Comparison of ENCODE assay signal across 11 mouse cellular contexts in genomic region chr7:18883991-18884744, GRCm38 (mm10). TPM values are rescaled to one million over a fixed set of nuclear protein-coding genes. Genes with fewer than 3 reads are reported as not detected.
DNase-seq lines count a peak whose midpoint lies in the region; ATAC-seq and TF ChIP-seq lines count a peak whose summit lies in the region.
"Had no signal": no experiment of that assay in that cellular context is flagged by ENCODE, and none has a peak within 500 bp of the region (broad histone marks: within the 10 kb centered on the region; RNA-seq: fewer than 3 reads in every experiment).

No protein-coding gene starts in this region.

- ATAC-seq in embryonic facial prominence, embryonic 14.5 days (ENCODE audit: low read depth), result peak; percentile 20; the same call in 1 of the 2 replicates

- H3K4me3 ChIP-seq in embryonic facial prominence, embryonic 14.5 days (ENCODE audit: low read depth, low read length), result no peak overlapping the region
- H3K4me3 ChIP-seq in lung, adult 2 months (replicated peaks; ENCODE audit: extremely low read depth, low read depth, low read length), result peak overlapping the region; percentile 6
- H3K4me3 ChIP-seq: erythroblast, embryonic 14.5 days had no signal

- 59% methylated on average over 9 of the region's 9 CpGs for WGBS in embryonic facial prominence, embryonic 14.5 days
- WGBS in lung, adult 2 months, result 23% methylated on average over 9 of the region's 9 CpGs

- no peak overlapping the region for H3K4me2 ChIP-seq in embryonic facial prominence, embryonic 14.5 days (ENCODE audit: low read depth, low read length)

- H3K36me3 ChIP-seq in embryonic facial prominence, embryonic 14.5 days (ENCODE audit: control insufficient read depth, insufficient read depth, low read length), result no peaks in the 10 kb centered on the region
- no peaks in the 10 kb centered on the region; the same call in 1 of the 2 replicates for H3K36me3 ChIP-seq in splenic B cell, adult 2 months (ENCODE audit: control insufficient read depth, insufficient read depth, low read length, poor library complexity, severe bottlenecking)

- no peak overlapping the region for H3K27ac ChIP-seq in embryonic facial prominence, embryonic 14.5 days (replicated peaks; ENCODE audit: low read depth, low read length)
- H3K27ac ChIP-seq: kidney, postnatal 0 days had no signal

- no peaks in the 10 kb centered on the region for H3K9me3 ChIP-seq in embryonic facial prominence, embryonic 14.5 days (ENCODE audit: control insufficient read depth, low read length)

- H3K4me1 ChIP-seq in embryonic facial prominence, embryonic 14.5 days (ENCODE audit: control insufficient read depth, insufficient read depth, low read length), result no peaks in the 10 kb centered on the region
- H3K4me1 ChIP-seq in lung, adult 2 months (ENCODE audit: control insufficient read depth, insufficient read depth, low read length), result peaks cover 10% of the 10 kb centered on the region

- H3K9ac ChIP-seq in embryonic facial prominence, embryonic 14.5 days (ENCODE audit: low read depth, low read length), result no peak overlapping the region

- intact Hi-C loops in left cerebral cortex, postnatal 14 days (cut with DNase I), result no loop called here

- no peak for TF ChIP-seq CTCF in lung, adult 2 months (IDR thresholded peaks at IDR 0.05; ENCODE audit: insufficient read depth, low read length)

- peak; percentile 38 to 47 for DNase-seq in spleen, adult 18-20 months
- no peak for DNase-seq in spleen, postnatal 10 days (ENCODE audit: low spot score in 2 of 2)
- DNase-seq in embryonic facial prominence, embryonic 14.5 days (ENCODE audit: low spot score), result no peak
- DNase-seq in lung, adult 2 months, result peak; percentile 43
- DNase-seq in splenic B cell, adult 2 months (ENCODE audit: low read depth, low spot score), result peak; percentile 62
- DNase-seq in cerebellum, postnatal 4 days (ENCODE audit: low spot score in 2 of 2), result no peak
- DNase-seq in adrenal gland, postnatal 36 days, result no peak
- DNase-seq in left cerebral cortex, postnatal 14 days (ENCODE audit: low spot score in 2 of 2), result no peak
- DNase-seq: adrenal gland, adult 8-10 months had no signal

- no peaks in the 10 kb centered on the region for H3K27me3 ChIP-seq in embryonic facial prominence, embryonic 14.5 days (replicated peaks; ENCODE audit: control insufficient read depth, insufficient read depth, low read length)
- no peaks in the 10 kb centered on the region for H3K27me3 ChIP-seq in splenic B cell, adult 2 months (ENCODE audit: control insufficient read depth, insufficient read depth, low read length, poor library complexity, severe bottlenecking)

- no peak; the same call in 1 of the 2 replicates for TF ChIP-seq POLR2A in lung, adult 2 months (IDR thresholded peaks at IDR 0.05; ENCODE audit: borderline replicate concordance, extremely low read depth, low read depth, low read length)

RNA-seq across cellular contexts. Expression of gene Pglyrp1, which starts 13.0 kb away (rescaled TPM):
- polyA plus RNA-seq in embryonic facial prominence, embryonic 14.5 days (2014; fragmentation: Nextera tagmentation; extraction: Ambion mirVana), result 5.3 and 10.0 TPM in 2 replicates
- polyA plus RNA-seq in lung, adult 2 months (2012; rRNA removed), result 46.7 and 112 TPM in 2 replicates
- 1 to 10 TPM in 1 of 2 experiments, under 1 TPM in 1; 0.56 to 1.3 TPM for total RNA-seq in adrenal gland, postnatal 36 days (2021)
- total RNA-seq in left cerebral cortex, postnatal 14 days (2021), result 10 to 100 TPM; 25.1 to 34.5 TPM

RNA-seq across cellular contexts. Expression of gene Ccdc61, which starts 26.0 kb away (rescaled TPM):
- 19.4 and 22.5 TPM in 2 replicates for polyA plus RNA-seq in embryonic facial prominence, embryonic 14.5 days (2014; fragmentation: Nextera tagmentation; extraction: Ambion mirVana)
- 22.7 and 26.9 TPM in 2 replicates for polyA plus RNA-seq in lung, adult 2 months (2012; rRNA removed)
- total RNA-seq in adrenal gland, postnatal 36 days (2021), result 10 to 100 TPM; 11.5 to 12.1 TPM
- 10 to 100 TPM; 11.6 to 13.0 TPM for total RNA-seq in left cerebral cortex, postnatal 14 days (2021)

RNA-seq across cellular contexts. Expression of gene Nova2, which starts 41.5 kb away (rescaled TPM):
- polyA plus RNA-seq in embryonic facial prominence, embryonic 14.5 days (2014; fragmentation: Nextera tagmentation; extraction: Ambion mirVana), result 0.79 and 0.81 TPM in 2 replicates
- polyA plus RNA-seq in lung, adult 2 months (2012; rRNA removed), result 4.2 and 5.0 TPM in 2 replicates
- total RNA-seq in adrenal gland, postnatal 36 days (2021), result 1 to 10 TPM; 3.7 to 5.4 TPM
- total RNA-seq in left cerebral cortex, postnatal 14 days (2021), result 100 to 1,000 TPM; 105 to 110 TPM
- polyA plus RNA-seq: erythroblast, embryonic 14.5 days had no signal

RNA-seq across cellular contexts. Expression of gene Mill2, which starts 44.4 kb away (rescaled TPM):
- polyA plus RNA-seq in embryonic facial prominence, embryonic 14.5 days (2014; fragmentation: Nextera tagmentation; extraction: Ambion mirVana), result 0.52 and 0.58 TPM in 2 replicates
- 17.1 and 27.9 TPM in 2 replicates for polyA plus RNA-seq in lung, adult 2 months (2012; rRNA removed)
- 1 to 10 TPM; 5.4 to 7.2 TPM for total RNA-seq in adrenal gland, postnatal 36 days (2021)
- total RNA-seq in left cerebral cortex, postnatal 14 days (2021), result 1 to 10 TPM; 1.3 to 2.0 TPM
- polyA plus RNA-seq: erythroblast, embryonic 14.5 days had no signal

Comparison
In these comparisons a context has a peak if more than half of its experiments do, and no peak if none do; other contexts are left out.
1. DNase-seq: peak in spleen, adult 18-20 months (2 of 2), lung, adult 2 months (single experiment) and splenic B cell, adult 2 months (single experiment); none in spleen, postnatal 10 days (0 of 2), embryonic facial prominence, embryonic 14.5 days (single experiment), cerebellum, postnatal 4 days (0 of 2), adrenal gland, postnatal 36 days (0 of 2) and left cerebral cortex, postnatal 14 days (0 of 2).
2. RNA of gene Pglyrp1, which starts 13.0 kb away (total RNA-seq): 25.1 to 34.5 TPM in left cerebral cortex, postnatal 14 days; 0.56 to 1.3 TPM in adrenal gland, postnatal 36 days; every median in the first group is over 10 times any median in the second.
3. RNA of gene Nova2, which starts 41.5 kb away (total RNA-seq): 105 to 110 TPM in left cerebral cortex, postnatal 14 days; 3.7 to 5.4 TPM in adrenal gland, postnatal 36 days; every median in the first group is over 10 times any median in the second.